Comparison of ENCODE assay signal across 8 mouse cellular contexts in genomic region chr19:6276426-6277421, GRCm38 (mm10). TPM values are rescaled to one million over a fixed set of nuclear protein-coding genes. Genes with fewer than 3 reads are reported as not detected.
A peak's percentile ranks its signal among the peaks of the same experiment; 100 is the strongest.
DNase-seq lines count a peak whose midpoint lies in the region; ATAC-seq lines count a peak whose summit lies in the region.

Ehd1 (plus strand) TSS chr19:6276725.

- WGBS in hindbrain, embryonic 15.5 days, result 0% methylated on average over 99 of the region's 106 CpGs

- peak; percentile 98 for DNase-seq in R1 (ENCODE audit: low read depth, low spot score)
- DNase-seq in cerebellum, postnatal 25 days, result peak; percentile 98 to 99
- peak; percentile 93 to 98 for DNase-seq in frontal cortex, postnatal 36 days (ENCODE audit: low spot score in 2 of 2)
- DNase-seq in left cerebral cortex, adult 11 months (ENCODE audit: low spot score), result peak; percentile 95
- DNase-seq in lung, postnatal 4 days, result peak; percentile 99
- peak; percentile 97 for DNase-seq in retina, postnatal 7 days (ENCODE audit: low read depth, low spot score)
- DNase-seq in urinary bladder, adult 2 months (ENCODE audit: low spot score), result peak; percentile 98

- H3K4me3 ChIP-seq in hindbrain, embryonic 15.5 days, result peak within 1 kb of the TSS; percentile 75

- peaks cover 8% of the 10 kb centered on the region for H3K36me3 ChIP-seq in hindbrain, embryonic 15.5 days

- peak within 1 kb of the TSS; percentile 82 for H3K27ac ChIP-seq in hindbrain, embryonic 15.5 days (replicated peaks)

- no peaks in the 10 kb centered on the region for H3K9me3 ChIP-seq in hindbrain, embryonic 15.5 days

- H3K4me1 ChIP-seq in hindbrain, embryonic 15.5 days (replicated peaks), result peaks cover 43% of the 10 kb centered on the region

- peak within 1 kb of the TSS; percentile 85 for H3K9ac ChIP-seq in hindbrain, embryonic 15.5 days

- no peaks in the 10 kb centered on the region for H3K27me3 ChIP-seq in hindbrain, embryonic 15.5 days

- ATAC-seq in hindbrain, embryonic 15.5 days (ENCODE audit: low FRiP score, low read depth), result peak; percentile 97

- H3K4me2 ChIP-seq in hindbrain, embryonic 15.5 days, result peak within 1 kb of the TSS; percentile 93

RNA-seq across cellular contexts. Expression of gene Ehd1, which starts in this region (rescaled TPM):
- polyA plus RNA-seq in hindbrain, embryonic 15.5 days (2015; fragmentation: Nextera tagmentation; extraction: Ambion mirVana), result 92.5 and 103 TPM in 2 replicates
- polyA plus RNA-seq in urinary bladder, adult 2 months (2012; rRNA removed), result 73.6 and 86.5 TPM in 2 replicates

Comparison
In these comparisons a context has a peak if more than half of its experiments do, and no peak if none do; other contexts are left out.
1. Peak in every context shown above with its lines: DNase-seq, ATAC-seq, H3K4me3 ChIP-seq and H3K27ac ChIP-seq.